Mouse (Mus musculus): ENCODE results near the gene Rin2.

Gene Rin2

GRCm38 (mm10) chr2:145675142-145675755 is at the start of gene Rin2:
Gene Rin2, plus strand, starts transcription at chr2:145675215.
- no peak for DNase-seq

- DNase-seq = no peak
Observed at GRCm38 (mm10) chr2:145631123-145631798, 43.8 kb upstream of the Rin2 start.

- no peak for DNase-seq
Observed at GRCm38 (mm10) chr2:145631799-145632174, 43.2 kb upstream of the Rin2 start.

GRCm38 (mm10) chr2:145633811-145634210 is 41.2 kb upstream of the Rin2 start:
- DNase-seq = no peak

GRCm38 (mm10) chr2:145640255-145640984 is 34.6 kb upstream of the Rin2 start:
- no peak for DNase-seq

- DNase-seq = no peak
Observed at GRCm38 (mm10) chr2:145655373-145655960, 19.5 kb upstream of the Rin2 start.

- no peak for DNase-seq
Observed at GRCm38 (mm10) chr2:145656121-145656520, 18.9 kb upstream of the Rin2 start.

GRCm38 (mm10) chr2:145656716-145657115 is 18.3 kb upstream of the Rin2 start:
- DNase-seq = no peak

GRCm38 (mm10) chr2:145661242-145661641 is 13.8 kb upstream of the Rin2 start:
- DNase-seq = no peak

GRCm38 (mm10) chr2:145663899-145664298 is 11.1 kb upstream of the Rin2 start:
- DNase-seq = no peak

GRCm38 (mm10) chr2:145664311-145664710 is 10.7 kb upstream of the Rin2 start:
- DNase-seq = no peak

GRCm38 (mm10) chr2:145668135-145668534 is 6.9 kb upstream of the Rin2 start:
- DNase-seq = no peak

- no peak for DNase-seq
Observed at GRCm38 (mm10) chr2:145670131-145670530, 4.9 kb upstream of the Rin2 start.

- DNase-seq = no peak
Observed at GRCm38 (mm10) chr2:145674496-145675141, 396 bp upstream of the Rin2 start.

GRCm38 (mm10) chr2:145675756-145676543 is 935 bp downstream of the Rin2 start:
- peak; percentile 9 for DNase-seq

GRCm38 (mm10) chr2:145676544-145676925 is 1.5 kb downstream of the Rin2 start:
- DNase-seq = no peak

- DNase-seq = no peak
Observed at GRCm38 (mm10) chr2:145676936-145677335, 1.9 kb downstream of the Rin2 start.

GRCm38 (mm10) chr2:145680141-145680540 is 5.1 kb downstream of the Rin2 start:
- no peak for DNase-seq

- no peak for DNase-seq
Observed at GRCm38 (mm10) chr2:145680762-145681161, 5.7 kb downstream of the Rin2 start.

GRCm38 (mm10) chr2:145681626-145682025 is 6.6 kb downstream of the Rin2 start:
- DNase-seq = no peak

- no peak for DNase-seq
Observed at GRCm38 (mm10) chr2:145682924-145683323, 7.9 kb downstream of the Rin2 start.

- no peak for DNase-seq
Observed at GRCm38 (mm10) chr2:145683536-145683935, 8.5 kb downstream of the Rin2 start.

Measured in cerebellum, adult 9-10 months (tissue).